Mouse (Mus musculus): Measurements from ENCODE around the gene Xylt1. TPM values are rescaled to one million over a fixed set of nuclear protein-coding genes. Genes with fewer than 3 reads are reported as not detected.
A peak's percentile ranks its signal among the peaks of the same experiment; 100 is the strongest.

Xylt1 gene
- polyA plus RNA-seq (2015; fragmentation: Nextera tagmentation; extraction: Ambion mirVana), result 0.20 and 0.23 TPM in 2 replicates

GRCm38 (mm10) chr7:117380418-117381187 is at the start of gene Xylt1:
Gene Xylt1, plus strand, starts transcription at chr7:117380979.
- H3K27me3 ChIP-seq, result peaks cover 55% of the 10 kb centered on the region

GRCm38 (mm10) chr7:117333936-117334335 is 46.8 kb upstream of the Xylt1 start:
- Histone ChIP-seq H3K4me1 (replicated peaks) (no peaks in the 10 kb centered on the region), H3K4me3 (replicated peaks) (no peak overlapping the region), H3K9me3 (replicated peaks) (no peaks in the 10 kb centered on the region; the same call in 1 of the 2 replicates), H3K36me3 (no peaks in the 10 kb centered on the region), H3K4me2 (no peak overlapping the region), H3K9ac (no peak overlapping the region), H3K27ac (no peak overlapping the region), H3K27me3 (no peaks in the 10 kb centered on the region)
- WGBS (ENCODE audit: insufficient replicate concordance), result 52% methylated on average over 5 of the region's 5 CpGs
- DNase-seq (no peak), ATAC-seq (ENCODE audit: low read depth) (no peak)

More at GRCm38 (mm10) chr7:117380418-117381187, at the start of gene Xylt1:
- H3K36me3 ChIP-seq, result no peaks in the 10 kb centered on the region
- H3K27ac ChIP-seq, result no peak within 1 kb of the TSS
- WGBS (ENCODE audit: insufficient replicate concordance), result under 1% methylated on average over 56 of the region's 69 CpGs
- peak within 1 kb of the TSS; percentile 70 for H3K4me3 ChIP-seq (replicated peaks)
- peaks cover 33% of the 10 kb centered on the region for H3K4me1 ChIP-seq (replicated peaks)
- H3K9me3 ChIP-seq (replicated peaks), result no peaks in the 10 kb centered on the region
- ATAC-seq (ENCODE audit: low read depth) (peak; percentile 81), DNase-seq (peak; percentile 15)
- H3K9ac ChIP-seq, result peak within 1 kb of the TSS; percentile 72
- H3K4me2 ChIP-seq, result peak within 1 kb of the TSS; percentile 85

- Histone ChIP-seq H3K27me3 (no peaks in the 10 kb centered on the region), H3K36me3 (no peaks in the 10 kb centered on the region), H3K27ac (no peak overlapping the region), H3K4me1 (replicated peaks) (no peaks in the 10 kb centered on the region), H3K9ac (no peak overlapping the region), H3K4me3 (replicated peaks) (no peak overlapping the region), H3K9me3 (replicated peaks) (no peaks in the 10 kb centered on the region), H3K4me2 (no peak overlapping the region)
- 65% methylated on average over 2 of the region's 2 CpGs for WGBS (ENCODE audit: insufficient replicate concordance)
- ATAC-seq (ENCODE audit: low read depth) (no peak), DNase-seq (no peak)
Measured at GRCm38 (mm10) chr7:117356316-117356715, 24.5 kb upstream of the Xylt1 start.

- 56% methylated on average over 6 of the region's 6 CpGs for WGBS (ENCODE audit: insufficient replicate concordance)
- no peaks in the 10 kb centered on the region for H3K27me3 ChIP-seq
- H3K36me3 ChIP-seq, result no peaks in the 10 kb centered on the region
- no peak overlapping the region for H3K4me3 ChIP-seq (replicated peaks)
- no peak overlapping the region for H3K27ac ChIP-seq
- no peak overlapping the region for H3K4me2 ChIP-seq
- H3K4me1 ChIP-seq (replicated peaks), result no peaks in the 10 kb centered on the region
- H3K9ac ChIP-seq, result no peak overlapping the region
- ATAC-seq (ENCODE audit: low read depth) (no peak), DNase-seq (no peak)
- no peaks in the 10 kb centered on the region for H3K9me3 ChIP-seq (replicated peaks)
Measured at GRCm38 (mm10) chr7:117357425-117358194, 23.2 kb upstream of the Xylt1 start.

- H3K27me3 ChIP-seq, result no peaks in the 10 kb centered on the region
- WGBS (ENCODE audit: insufficient replicate concordance), result 60% methylated on average over 2 of the region's 2 CpGs
- H3K4me3 ChIP-seq (replicated peaks), result no peak overlapping the region
- no peaks in the 10 kb centered on the region for H3K9me3 ChIP-seq (replicated peaks)
- H3K4me1 ChIP-seq (replicated peaks), result no peaks in the 10 kb centered on the region
- H3K27ac ChIP-seq, result no peak overlapping the region
- no peak for ATAC-seq (ENCODE audit: low read depth)
- no peak overlapping the region for H3K9ac ChIP-seq
- H3K36me3 ChIP-seq, result no peaks in the 10 kb centered on the region
- no peak for DNase-seq
- no peak overlapping the region for H3K4me2 ChIP-seq
Measured at GRCm38 (mm10) chr7:117361281-117361680, 19.5 kb upstream of the Xylt1 start.

- WGBS (ENCODE audit: insufficient replicate concordance), result 55% methylated on average over 4 of the region's 4 CpGs
- H3K9ac ChIP-seq, result no peak overlapping the region
Measured at GRCm38 (mm10) chr7:117362493-117362892, 18.3 kb upstream of the Xylt1 start.

GRCm38 (mm10) chr7:117368647-117369289 is 12.0 kb upstream of the Xylt1 start:
- Histone ChIP-seq H3K9me3 (replicated peaks) (no peaks in the 10 kb centered on the region), H3K4me2 (no peak overlapping the region), H3K9ac (no peak overlapping the region), H3K36me3 (no peaks in the 10 kb centered on the region), H3K4me3 (replicated peaks) (no peak overlapping the region), H3K4me1 (replicated peaks) (no peaks in the 10 kb centered on the region), H3K27ac (no peak overlapping the region), H3K27me3 (peaks cover 3% of the 10 kb centered on the region; the same call in 1 of the 2 replicates)
- WGBS (ENCODE audit: insufficient replicate concordance), result 72% methylated on average over 6 of the region's 6 CpGs
- ATAC-seq (ENCODE audit: low read depth) (no peak), DNase-seq (no peak)

More at GRCm38 (mm10) chr7:117362493-117362892, 18.3 kb upstream of the Xylt1 start:
- no peak overlapping the region for H3K4me3 ChIP-seq (replicated peaks)
- H3K36me3 ChIP-seq, result no peaks in the 10 kb centered on the region
- DNase-seq (no peak), ATAC-seq (ENCODE audit: low read depth) (no peak)
- H3K4me1 ChIP-seq (replicated peaks), result no peaks in the 10 kb centered on the region
- H3K27ac ChIP-seq, result no peak overlapping the region
- H3K4me2 ChIP-seq, result no peak overlapping the region
- no peaks in the 10 kb centered on the region for H3K9me3 ChIP-seq (replicated peaks)
- peaks cover 2% of the 10 kb centered on the region; the same call in 1 of the 2 replicates for H3K27me3 ChIP-seq

GRCm38 (mm10) chr7:117369290-117369941 is 11.4 kb upstream of the Xylt1 start:
- DNase-seq (no peak), ATAC-seq (ENCODE audit: low read depth) (no peak)
- H3K9me3 ChIP-seq (replicated peaks), result no peaks in the 10 kb centered on the region
- no peak overlapping the region for H3K4me2 ChIP-seq
- no peak overlapping the region for H3K9ac ChIP-seq
- no peak overlapping the region for H3K4me3 ChIP-seq (replicated peaks)
- WGBS (ENCODE audit: insufficient replicate concordance), result 69% methylated on average over 5 of the region's 5 CpGs
- H3K4me1 ChIP-seq (replicated peaks), result no peaks in the 10 kb centered on the region
- no peaks in the 10 kb centered on the region for H3K36me3 ChIP-seq
- peaks cover 5% of the 10 kb centered on the region; the same call in 1 of the 2 replicates for H3K27me3 ChIP-seq
- H3K27ac ChIP-seq, result no peak overlapping the region

- no peak for ATAC-seq (ENCODE audit: low read depth)
- H3K9ac ChIP-seq, result no peak overlapping the region
- peaks cover 8% of the 10 kb centered on the region; the same call in 1 of the 2 replicates for H3K4me1 ChIP-seq (replicated peaks)
- H3K9me3 ChIP-seq (replicated peaks), result no peaks in the 10 kb centered on the region
- H3K36me3 ChIP-seq, result no peaks in the 10 kb centered on the region
- WGBS (ENCODE audit: insufficient replicate concordance), result 32% methylated on average over 9 of the region's 9 CpGs
- no peak overlapping the region for H3K4me3 ChIP-seq (replicated peaks)
- no peak overlapping the region for H3K27ac ChIP-seq
- peaks cover 40% of the 10 kb centered on the region for H3K27me3 ChIP-seq
- no peak overlapping the region for H3K4me2 ChIP-seq
- DNase-seq, result no peak
Measured at GRCm38 (mm10) chr7:117375886-117376309, 4.9 kb upstream of the Xylt1 start.

- Histone ChIP-seq H3K27ac (no peak overlapping the region), H3K4me2 (no peak overlapping the region), H3K36me3 (no peaks in the 10 kb centered on the region), H3K9ac (no peak overlapping the region), H3K27me3 (peaks cover 53% of the 10 kb centered on the region), H3K9me3 (replicated peaks) (no peaks in the 10 kb centered on the region), H3K4me1 (replicated peaks) (peaks cover 19% of the 10 kb centered on the region), H3K4me3 (replicated peaks) (no peak overlapping the region)
- DNase-seq (no peak), ATAC-seq (ENCODE audit: low read depth) (no peak)
- WGBS (ENCODE audit: insufficient replicate concordance), result 31% methylated on average over 3 of the region's 3 CpGs
Measured at GRCm38 (mm10) chr7:117377138-117377537, 3.6 kb upstream of the Xylt1 start.

GRCm38 (mm10) chr7:117380036-117380417 is 752 bp upstream of the Xylt1 start:
- WGBS (ENCODE audit: insufficient replicate concordance), result 3% methylated on average over 7 of the region's 7 CpGs

More at GRCm38 (mm10) chr7:117380036-117380417, 752 bp upstream of the Xylt1 start:
- H3K27me3 ChIP-seq, result peaks cover 57% of the 10 kb centered on the region
- peak overlapping the region; percentile 85 for H3K4me2 ChIP-seq
- DNase-seq, result no peak
- ATAC-seq (ENCODE audit: low read depth), result no peak
- H3K36me3 ChIP-seq, result no peaks in the 10 kb centered on the region
- no peak overlapping the region for H3K27ac ChIP-seq
- H3K9me3 ChIP-seq (replicated peaks), result no peaks in the 10 kb centered on the region
- no peak overlapping the region for H3K9ac ChIP-seq
- peaks cover 33% of the 10 kb centered on the region for H3K4me1 ChIP-seq (replicated peaks)
- H3K4me3 ChIP-seq (replicated peaks), result peak overlapping the region; percentile 70
